Mouse (Mus musculus) thymus, adult 18-20 months (tissue): ENCODE data around the gene Ezh1.
A peak's percentile ranks its signal among the peaks of the same experiment; 100 is the strongest.

ENCODE experiments used
- DNase-seq, 2 experiments: peaks; one replicate each; pipeline ENCODE4 v3.0.0; 2022; ENCODE audit warnings: mixed read lengths in 2 of 2

Gene Ezh1

DNA sequence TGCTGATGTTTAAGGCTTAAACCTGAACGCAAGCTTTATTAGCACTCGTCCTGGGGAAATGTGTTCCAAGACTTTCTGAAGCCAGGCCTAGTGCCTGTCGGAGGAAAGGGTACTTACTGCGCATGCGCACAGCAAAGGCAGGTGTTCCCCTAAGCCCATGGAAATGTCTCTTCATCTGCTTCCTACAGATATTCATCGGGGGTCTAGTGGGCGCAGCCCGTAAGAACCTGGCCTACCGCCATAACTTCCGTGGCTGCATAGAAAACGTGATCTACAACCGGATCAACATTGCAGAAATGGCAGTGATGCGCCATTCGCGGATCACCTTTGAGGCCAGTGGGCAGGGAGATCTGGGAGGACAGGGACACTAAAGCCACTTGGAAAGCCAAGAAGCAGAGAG is 47.0 kb downstream of the Ezh1 start:
- no peak for DNase-seq

DNA sequence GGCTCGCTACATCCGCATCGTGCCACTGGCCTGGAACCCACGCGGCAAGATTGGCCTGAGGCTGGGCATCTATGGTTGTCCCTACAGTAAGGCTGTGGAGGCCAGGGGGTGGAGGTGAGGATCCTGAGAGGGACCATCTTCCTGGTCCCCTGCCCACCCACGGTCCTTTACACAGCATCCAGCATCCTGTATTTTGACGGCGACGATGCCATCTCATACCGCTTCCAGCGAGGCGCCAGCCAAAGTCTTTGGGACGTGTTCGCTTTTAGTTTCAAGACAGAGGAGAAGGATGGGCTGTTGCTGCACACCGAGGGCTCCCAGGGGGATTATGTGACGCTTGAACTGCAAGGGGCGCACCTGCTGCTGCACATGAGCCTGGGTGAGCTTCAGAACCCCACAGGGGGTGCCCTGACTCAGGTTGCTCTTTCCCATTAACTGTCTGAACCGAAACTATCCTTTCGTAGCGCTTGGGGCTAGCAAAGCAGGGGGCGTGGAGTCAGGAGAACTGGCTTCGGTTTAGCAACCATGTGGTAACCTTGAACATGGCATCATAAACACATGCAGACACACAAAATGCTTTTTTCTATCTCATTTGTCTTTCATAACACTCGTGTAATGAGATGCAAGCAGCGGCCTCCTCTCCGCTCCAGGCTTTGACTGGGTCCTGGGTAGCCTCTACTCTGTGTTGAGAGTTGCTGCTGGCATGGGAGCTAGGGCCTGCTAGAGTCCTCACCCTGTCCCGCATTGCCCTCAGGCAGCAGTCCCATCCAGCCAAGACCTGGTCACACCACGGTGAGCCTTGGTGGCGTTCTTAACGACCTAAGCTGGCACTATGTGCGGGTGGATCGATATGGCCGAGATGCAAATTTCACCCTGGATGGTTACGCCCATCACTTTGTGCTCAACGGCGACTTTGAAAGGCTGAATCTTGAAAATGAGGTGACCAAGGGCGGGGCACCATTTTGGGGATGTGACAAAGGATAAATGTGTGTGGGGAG is 47.9 kb downstream of the Ezh1 start:
- DNase-seq: no peak

DNA sequence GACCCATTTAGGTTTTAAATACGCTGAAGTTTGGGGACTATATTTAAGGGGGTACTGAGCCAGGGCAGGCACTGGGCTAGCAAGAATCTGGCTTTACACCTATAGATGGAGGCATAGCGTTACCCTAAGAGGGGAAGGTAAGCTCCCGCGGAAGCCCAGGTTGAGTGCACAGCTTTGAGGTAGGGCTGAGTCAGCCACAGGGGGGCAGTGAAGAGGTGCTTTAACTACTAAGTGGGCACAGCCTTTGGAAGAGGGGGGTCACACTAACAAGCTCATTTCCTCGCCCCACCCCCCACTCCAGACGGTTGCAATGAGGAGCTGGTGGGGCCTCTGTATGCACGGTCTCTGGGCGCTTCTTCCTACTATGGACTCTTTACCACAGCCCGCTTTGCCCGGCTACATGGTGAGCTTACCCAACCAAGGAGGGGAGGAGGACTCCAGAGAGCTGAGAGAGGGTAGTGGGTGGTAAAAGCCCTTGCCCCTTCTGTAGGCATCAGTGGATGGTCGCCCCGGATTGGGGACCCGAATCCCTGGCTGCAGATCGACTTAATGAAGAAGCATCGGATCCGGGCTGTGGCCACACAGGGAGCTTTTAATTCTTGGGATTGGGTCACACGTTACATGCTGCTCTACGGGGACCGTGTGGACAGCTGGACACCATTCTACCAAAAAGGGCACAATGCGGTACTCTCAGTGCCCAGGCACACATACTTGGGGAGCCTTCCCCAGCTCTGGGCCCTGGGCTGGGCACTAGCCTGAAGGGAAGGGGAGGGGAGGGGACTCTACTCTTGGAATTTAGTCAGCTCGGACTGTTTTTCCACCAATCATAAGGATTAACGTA is 49.1 kb downstream of the Ezh1 start:
- peak; percentile 40 to 57 for DNase-seq

DNA sequence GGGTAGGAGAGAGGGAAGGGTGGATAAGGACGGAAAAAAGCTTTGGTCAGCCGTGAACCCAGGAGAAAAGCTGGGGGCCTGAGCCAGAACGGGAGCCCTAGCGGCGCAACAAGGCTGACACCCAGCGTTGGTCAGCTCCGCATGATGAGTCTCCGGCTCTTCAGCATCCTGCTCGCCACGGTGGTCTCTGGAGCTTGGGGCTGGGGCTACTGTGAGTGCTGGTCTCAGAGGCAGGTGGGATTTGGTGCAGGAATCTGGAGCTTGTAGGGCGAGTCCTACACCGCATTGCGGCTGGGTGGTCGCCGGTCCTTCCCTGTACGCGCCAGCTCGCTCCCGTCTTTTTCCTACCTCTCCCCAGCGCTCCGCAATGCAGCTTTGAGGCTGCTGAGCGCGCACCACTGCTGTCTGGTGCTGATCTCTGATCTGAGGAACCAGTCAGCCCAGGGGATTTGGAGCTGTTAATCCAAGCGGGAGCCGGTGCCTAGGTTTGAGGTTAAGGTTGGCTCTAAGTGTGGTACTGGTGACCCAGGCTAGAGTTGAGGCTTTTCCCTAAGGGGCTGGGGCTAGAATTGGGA is 50.1 kb downstream of the Ezh1 start:
- DNase-seq: no peak

DNA sequence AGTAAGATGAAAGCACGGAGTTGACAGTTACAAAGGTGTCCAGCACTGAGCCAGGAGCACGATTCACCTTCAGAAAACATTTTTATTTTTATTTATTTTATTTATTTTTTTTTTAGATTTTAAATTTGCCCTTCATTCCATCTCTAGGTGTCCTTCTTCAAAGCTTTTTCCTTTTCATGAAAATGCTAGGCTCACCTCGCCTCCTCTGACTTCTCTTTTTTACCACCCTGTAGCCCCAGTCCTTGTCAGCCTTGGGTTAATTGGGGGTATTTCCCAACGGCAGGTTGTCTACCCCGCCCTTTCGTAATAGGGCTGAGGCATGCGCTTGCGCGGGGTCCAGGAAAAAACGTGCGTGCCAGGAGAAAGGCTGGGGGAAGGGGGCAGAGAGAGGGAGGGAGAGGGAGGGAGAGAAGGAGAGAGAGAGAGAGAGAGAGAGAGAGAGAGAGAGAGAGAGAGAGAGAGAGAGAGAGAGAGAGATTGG is 50.6 kb downstream of the Ezh1 start:
- no peak for DNase-seq

DNA sequence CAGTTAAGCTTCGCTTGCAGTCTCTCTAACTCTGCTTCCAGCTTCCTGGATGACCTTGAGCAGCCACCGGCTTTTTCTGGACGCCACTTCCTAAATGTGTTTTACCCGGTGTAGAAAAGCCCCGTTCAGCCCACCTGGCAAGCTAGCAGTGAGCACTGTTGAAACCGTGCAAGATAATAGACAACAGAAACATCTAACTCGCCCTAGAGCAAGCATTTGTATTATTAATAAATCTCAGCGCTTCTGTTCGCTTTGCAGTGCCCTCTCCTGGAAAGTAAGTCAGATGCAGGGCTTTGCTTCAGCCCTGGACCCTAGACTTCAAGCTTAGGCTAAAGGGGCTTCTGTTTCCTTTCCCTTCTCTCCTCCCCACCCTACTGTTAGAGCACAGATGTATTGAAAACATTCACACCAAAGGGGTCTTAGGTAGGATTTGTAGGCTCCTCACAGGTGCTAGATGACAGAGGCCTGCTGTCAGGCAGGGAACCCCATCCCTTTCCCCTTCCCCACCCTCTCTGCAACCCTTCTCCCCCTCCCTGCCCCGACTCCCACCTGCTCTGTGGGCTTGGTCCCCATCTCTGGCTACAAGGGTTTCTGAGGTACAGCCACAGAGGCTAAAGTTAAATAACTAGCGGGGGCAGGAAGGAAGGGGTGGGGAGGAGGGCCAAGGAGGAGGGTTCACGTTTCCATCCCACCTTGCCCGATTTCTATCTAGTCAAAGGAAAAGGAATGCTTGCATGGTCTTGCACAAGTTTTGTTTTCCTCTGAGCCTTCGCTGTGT is 51.2 kb downstream of the Ezh1 start, which contains the start of gene Ccr10:
TSS of gene Ccr10 (minus strand) at position 593 of the 778 bp plus-strand sequence.
- no peak for DNase-seq

DNA sequence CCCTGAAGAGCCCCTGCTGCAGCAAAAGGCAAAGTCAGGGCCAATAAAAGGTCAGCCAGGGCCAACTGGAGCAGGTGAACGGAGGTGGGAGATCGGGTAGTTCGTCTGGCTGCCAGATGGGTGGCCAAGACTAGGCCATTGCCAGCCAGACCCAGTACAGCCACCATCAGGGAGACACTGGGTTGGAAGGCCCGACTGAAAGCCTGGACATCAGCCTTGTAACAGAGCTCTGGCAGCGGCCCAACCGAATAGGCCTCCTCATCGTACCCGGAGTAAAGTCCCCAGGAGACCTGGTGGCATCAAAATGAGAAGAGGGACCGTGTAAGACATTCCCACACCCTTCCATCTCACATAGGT is 51.9 kb downstream of the Ezh1 start:
- DNase-seq: no peak

DNA sequence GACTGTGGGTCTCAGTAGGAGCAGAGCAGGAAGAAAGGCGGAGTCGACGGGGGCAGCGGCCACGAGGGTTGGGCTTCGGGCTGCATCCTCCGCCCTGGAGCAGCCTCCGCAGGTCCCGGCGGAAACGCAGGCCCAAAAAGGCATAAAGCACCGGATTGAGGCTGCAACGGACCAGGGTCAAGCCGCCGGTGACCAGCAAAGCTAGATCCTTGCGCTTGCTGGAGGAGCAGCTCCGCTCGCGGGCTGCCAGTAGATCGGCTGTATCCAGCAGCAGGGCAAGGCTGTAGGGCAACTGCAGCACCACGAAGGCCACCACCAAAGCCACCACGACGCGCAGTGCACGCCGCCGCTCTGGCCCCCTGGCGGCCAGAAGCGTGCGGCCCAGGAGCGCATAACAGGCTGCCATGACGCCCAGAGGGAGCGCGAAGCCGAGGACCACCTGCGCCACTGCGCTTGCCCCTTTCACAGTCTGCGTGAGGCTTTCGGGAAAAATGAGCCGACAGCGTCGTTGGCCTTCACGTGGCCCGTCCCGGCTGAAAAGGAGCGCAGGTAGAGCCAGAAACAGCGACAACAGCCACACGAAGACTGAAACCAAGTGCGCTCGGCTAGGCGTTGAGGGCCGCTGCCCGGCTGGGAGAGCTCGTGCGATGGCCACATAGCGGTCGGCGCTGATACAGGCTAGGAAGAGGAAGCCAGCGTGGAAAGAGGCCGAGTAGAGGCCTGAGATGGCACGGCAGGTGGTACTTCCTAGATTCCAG is 52.5 kb downstream of the Ezh1 start:
- DNase-seq: peak; percentile 59 to 60

DNA sequence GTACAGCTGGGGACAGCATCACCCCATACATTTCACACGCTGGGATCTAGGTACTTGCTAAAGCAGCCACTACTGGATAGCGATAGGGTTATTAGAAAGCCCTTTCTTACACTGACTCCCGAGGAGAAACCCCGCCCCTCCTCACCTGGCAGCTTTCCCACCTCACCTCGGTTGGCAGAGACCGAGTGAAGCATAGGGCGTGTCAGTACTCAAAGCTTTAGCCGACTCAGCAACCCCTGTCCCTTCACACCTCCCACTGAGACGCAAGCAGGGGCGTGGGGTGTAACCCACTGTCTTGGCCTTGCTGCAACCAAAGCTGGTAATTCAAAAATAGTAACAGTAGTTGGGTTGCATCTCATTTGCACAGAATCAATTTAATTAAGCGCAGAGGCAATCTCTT is 53.2 kb downstream of the Ezh1 start:
- DNase-seq: no peak

DNA sequence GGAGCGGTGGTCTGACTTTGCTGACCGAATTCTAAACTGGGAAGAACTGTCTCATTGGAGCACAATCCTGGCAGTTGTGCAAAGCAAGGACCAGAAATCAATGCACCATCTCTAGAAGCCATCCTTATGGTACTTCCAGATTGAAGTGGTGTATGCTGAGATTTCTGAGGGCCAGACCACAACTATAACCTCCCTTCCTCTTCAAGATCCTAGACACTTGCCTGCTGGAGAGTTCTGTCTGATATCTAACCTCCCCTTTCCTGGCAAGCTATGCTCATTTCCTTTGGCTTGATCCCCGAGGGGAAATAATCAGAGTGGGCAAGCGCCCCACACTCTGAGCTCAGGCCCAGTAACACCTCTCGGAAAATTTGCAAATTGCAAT is 53.8 kb downstream of the Ezh1 start:
- DNase-seq: no peak

DNA sequence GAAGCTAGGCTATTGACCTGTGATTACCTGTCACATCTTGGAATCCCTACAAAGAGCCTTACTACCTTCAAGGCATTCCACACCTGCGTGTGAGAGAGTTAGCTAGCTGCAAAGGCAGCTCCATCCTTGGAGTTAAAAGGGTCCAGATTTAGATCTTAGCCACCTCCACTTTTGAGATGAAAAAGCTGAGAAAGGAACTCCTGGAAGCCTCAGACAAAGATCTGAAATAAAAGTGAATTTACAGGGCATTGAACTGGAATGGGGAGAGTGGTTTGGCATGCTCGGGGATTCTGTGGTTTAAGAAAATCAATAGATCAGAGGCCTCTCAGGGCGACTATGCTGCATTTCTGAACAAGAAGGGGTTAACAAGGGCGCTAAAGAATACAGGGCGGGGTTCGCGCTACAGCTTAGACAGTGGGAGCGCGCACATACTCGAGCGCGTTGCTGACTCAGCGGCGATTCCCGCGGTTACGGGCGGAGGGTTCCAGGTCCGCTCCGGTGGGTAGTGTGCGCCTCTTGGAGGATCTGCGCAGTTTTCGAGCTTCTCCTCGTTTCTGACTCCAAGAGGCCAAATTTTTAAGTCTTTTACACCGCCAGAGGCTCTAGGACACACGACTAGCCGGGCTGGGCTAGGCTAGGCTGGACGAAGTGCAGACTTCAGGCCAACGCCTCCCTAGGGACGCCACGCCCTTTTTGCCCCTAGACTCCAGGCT is 54.4 kb downstream of the Ezh1 start:
- no peak for DNase-seq

DNA sequence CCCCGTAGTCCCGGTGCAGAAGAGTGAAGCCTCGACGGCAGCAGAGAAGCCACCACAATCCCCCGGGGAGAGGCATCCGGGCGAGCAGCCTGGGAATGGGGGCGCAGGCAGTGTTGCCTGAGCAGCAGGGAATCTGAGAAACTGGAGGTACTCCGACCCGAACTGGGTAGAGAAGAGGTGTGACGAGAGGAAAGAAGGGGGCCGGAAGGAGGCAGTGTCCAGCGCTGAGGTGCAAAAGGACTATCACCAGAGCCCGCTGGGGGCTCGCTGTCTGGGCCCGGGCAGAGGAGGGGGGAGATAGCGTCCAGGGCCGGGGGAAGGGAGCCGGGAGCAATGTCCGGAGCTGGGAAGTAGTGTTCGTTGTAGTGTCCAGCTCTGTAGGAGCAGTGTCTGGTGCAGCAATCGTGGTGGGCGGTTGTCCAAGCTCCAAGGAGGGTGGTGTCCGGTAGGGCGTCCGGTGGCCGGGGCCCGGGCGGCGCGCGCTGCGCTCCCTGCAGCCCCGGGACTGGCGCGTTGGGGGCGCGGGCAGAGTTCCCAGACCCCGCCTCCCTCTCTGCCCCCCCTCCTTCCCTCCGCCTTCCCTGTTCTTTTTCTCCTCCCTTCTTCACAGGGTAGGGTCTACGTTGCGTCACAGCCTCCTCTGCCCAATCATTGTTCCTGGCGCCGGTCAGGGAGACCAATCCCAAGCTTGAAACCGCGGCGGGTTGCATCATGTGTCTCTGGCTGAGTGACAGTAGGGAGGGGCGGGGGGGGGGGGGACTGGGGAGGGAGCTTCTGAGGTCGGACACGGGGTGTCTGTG is 55.3 kb downstream of the Ezh1 start, which contains the start of gene Plekhh3:
TSS of gene Plekhh3 (minus strand) at position 541 of the 800 bp plus-strand sequence.
- DNase-seq: peak; percentile 85 to 92

DNA sequence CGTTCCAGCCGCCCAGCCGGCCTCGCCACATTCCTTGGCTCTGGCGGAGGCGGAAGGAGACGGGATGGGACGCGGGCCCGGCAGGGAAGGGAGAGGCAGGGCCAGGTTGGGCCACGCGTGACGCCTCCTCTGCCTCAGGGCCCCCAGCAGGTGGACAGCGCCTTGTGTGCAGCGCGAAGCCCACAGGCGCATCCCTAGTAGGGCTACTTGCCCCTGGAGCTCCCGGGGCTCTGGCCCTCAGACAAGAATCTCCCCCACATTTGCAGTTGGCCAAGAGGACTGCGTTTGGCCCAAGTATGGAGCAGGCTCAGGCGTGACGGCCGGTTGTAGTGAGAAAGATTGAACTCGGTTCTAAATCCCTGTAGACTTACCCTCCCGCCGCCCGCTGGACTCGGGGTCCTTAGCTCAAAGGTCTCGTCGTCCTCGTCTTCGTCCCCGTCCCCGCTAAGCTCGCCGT is 55.9 kb downstream of the Ezh1 start, which contains the start of gene Cntnap1:
TSS of gene Cntnap1 (plus strand) at position 170 of the 457 bp plus-strand sequence.
- DNase-seq: no peak

DNA sequence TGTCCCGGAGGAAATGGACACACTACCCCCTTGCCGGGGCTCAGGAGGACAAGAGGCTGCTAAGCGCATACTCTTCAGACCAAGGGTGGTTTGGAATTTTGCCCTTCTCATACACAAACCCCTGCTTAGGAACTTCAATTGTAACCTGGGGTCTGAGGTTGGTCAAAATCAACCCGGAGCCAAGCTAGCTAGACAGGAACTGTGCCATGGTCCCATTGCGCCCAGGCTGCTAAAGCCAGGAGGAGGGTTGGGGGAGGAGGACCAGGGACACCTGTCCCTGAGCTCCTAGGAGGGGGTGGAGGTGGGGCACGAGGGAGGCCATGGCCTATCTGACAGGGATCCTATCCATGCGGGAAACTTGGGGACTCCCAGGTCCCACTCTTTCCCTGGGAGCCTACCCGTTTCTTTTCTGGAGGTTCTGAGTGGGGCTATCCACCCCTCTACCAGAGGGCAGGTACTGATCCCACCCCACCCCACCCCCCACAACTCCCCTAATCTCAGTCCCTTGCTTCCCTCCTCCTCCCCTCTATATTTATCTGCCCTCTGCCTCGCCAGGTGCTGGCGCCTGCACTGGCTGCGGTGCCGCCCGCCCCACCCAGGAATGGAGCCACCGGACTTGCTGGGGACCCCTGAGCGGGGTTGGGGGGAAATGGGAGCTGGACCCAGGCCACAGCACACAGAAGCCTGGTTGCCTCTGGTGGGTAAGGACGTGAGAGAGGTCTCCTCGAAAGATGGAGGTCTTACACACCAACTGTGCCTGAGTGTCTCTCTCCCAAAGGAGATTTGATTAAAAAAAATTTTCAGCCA is 56.8 kb downstream of the Ezh1 start:
- DNase-seq: no peak

DNA sequence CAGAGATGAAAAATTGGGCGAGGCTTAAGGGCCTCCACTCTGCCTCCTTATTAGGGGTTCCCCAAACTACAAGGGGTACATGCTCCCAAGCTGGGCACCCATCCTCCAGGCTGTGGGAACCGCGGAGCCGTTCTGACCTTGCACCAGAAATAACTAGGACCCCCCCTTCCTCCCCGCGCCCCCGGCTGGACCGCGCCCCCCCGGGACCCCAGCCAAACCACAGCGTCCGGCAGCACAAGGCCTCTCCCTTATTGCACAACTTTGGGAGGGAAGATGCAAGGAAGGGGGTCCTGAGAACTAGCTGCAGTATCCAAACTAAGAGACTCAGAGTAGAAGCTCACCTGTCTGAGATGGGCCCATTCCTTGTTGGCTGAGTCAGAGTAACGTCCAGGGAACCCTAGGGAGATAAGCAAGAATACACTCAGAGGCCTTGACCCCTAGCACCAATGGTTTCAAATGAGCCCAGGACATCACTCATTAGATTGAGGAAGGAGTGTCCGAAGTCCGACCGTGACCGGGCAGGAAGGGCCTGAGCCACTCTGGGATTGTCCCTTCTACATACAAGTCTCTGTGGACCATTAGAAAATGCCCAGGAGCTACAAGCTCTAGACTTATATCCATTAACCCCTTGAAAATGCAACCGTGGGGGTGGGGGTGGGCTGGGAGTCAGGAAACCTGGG is 57.8 kb downstream of the Ezh1 start:
- no peak for DNase-seq

DNA sequence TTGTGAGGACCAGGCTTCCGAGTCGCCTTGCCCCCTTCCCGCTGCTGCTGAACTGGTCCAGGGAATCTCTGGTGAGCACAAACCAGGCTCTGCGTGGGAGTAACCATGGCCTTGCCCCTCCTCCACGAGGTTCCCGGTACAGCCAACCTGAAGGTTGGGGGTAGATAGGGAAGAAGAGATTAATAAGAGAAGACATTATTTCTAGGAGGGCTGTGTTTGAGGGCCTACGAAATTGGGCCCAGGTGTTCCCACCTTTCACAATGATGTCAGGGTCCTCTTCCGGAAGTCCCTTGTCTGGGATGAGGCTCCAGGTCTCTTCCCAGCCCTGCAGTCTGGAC is 58.3 kb downstream of the Ezh1 start:
- DNase-seq: no peak

DNA sequence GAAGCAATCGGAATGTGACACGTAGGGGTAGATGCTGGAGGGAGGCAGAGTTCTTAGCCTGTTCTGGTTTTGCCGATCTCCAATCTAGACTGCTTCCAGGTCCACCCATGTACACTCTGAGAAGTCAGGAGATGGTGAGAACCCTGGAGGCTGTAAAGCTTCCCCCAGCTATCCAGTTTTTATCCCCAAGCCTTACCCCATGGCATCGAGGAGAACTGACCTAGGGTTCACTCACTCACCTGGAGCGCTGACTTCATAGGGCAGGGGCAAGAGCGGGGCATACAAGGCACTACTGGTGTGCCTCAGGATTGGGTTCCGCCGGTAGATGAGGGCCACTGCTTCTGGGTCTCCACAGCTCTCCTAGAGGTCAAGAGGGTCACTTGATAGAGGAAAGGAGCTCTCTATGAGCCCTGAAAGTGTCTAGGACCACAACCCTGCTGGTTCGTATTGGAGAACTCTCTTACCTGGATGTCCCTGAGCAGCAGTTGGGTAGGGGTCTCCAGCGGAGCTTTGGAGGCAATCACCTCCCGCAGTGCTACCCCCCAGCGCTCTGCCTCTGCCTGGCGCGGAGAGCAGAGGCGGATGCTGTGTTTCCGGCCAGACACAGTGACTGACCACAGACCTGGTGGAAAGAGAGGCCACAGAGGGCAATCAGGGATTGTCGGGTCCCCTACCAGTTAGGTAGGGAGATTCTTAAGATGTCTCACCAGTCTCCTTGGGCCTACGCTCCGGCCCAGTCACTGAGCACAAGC is 58.9 kb downstream of the Ezh1 start:
- no peak for DNase-seq

DNA sequence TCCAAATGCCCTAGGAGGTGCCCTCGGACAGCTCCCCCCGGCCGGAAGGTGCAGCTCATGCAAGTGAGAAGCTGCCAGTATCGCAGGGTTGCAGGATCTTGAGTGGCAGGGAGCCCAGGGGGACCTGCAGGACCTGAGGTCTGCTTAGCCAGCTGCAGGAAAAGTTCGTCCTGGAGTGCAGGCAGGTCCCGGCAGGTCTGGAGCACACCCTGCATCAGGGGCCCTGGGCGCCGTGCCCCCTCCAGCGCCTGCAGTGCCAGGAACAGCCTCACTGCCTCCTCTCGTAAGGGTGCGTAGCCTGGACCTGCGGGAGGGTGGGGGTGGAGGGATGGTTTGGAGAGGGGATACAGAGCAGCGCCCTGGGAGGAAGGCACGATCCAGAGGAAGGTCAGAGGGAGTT is 59.9 kb downstream of the Ezh1 start:
- DNase-seq: no peak
